15 mouse cellular contexts compared by ENCODE assay signal in genomic region chr7:126279774-126280482, GRCm38 (mm10). TPM values are rescaled to one million over a fixed set of nuclear protein-coding genes. Genes with fewer than 3 reads are reported as not detected.
A peak's percentile ranks its signal among the peaks of the same experiment; 100 is the strongest.
DNase-seq lines count a peak whose midpoint lies in the region; ATAC-seq and TF ChIP-seq lines count a peak whose summit lies in the region.
"Had no signal": no experiment of that assay in that cellular context is flagged by ENCODE, and none has a peak within 500 bp of the region (broad histone marks: within the 10 kb centered on the region; RNA-seq: fewer than 3 reads in every experiment).

No protein-coding gene starts in this region.

- 0 out of 2 replicates have a peak overlapping the region, but pooled peaks have one; percentile 18 for H3K9ac ChIP-seq in forebrain, postnatal 0 days
- H3K9ac ChIP-seq: embryonic facial prominence, embryonic 13.5 days; liver, embryonic 13.5 days had no signal

- ATAC-seq in forebrain, postnatal 0 days: no peak
- ATAC-seq: intestine, postnatal 0 days; lung, postnatal 0 days had no signal

- H3K36me3 ChIP-seq in forebrain, postnatal 0 days (ENCODE audit: insufficient read depth): peaks cover 30% of the 10 kb centered on the region
- H3K36me3 ChIP-seq: G1E; liver, embryonic 13.5 days had no signal

- H3K9me3 ChIP-seq in forebrain, postnatal 0 days (ENCODE audit: low read length): no peaks in the 10 kb centered on the region
- H3K9me3 ChIP-seq: embryonic facial prominence, embryonic 13.5 days; G1E; limb, embryonic 10.5 days; liver, embryonic 13.5 days had no signal

- no peak for TF ChIP-seq POLR2A in bone marrow, adult 2 months (IDR thresholded peaks at IDR 0.05; ENCODE audit: borderline replicate concordance, control insufficient read depth, low read depth, low read length)

- TF ChIP-seq CTCF in gastrocnemius, adult 2 months (IDR thresholded peaks at IDR 0.05): no peak
- no peak for TF ChIP-seq CTCF in layer of hippocampus, adult 2 months (conservative IDR thresholded peaks at IDR 0.05)
- no peak for TF ChIP-seq CTCF in bone marrow, adult 2 months (IDR thresholded peaks at IDR 0.05; ENCODE audit: control insufficient read depth, insufficient read depth, low read length)
- TF ChIP-seq CTCF in forebrain, postnatal 0 days (IDR thresholded peaks at IDR 0.05; ENCODE audit: low read depth): no peak

- 76% methylated on average over 8 of the region's 8 CpGs for WGBS in bone marrow, adult 2 months
- 72% methylated on average over 8 of the region's 8 CpGs for WGBS in forebrain, postnatal 0 days

- H3K4me2 ChIP-seq in forebrain, postnatal 0 days (ENCODE audit: low read depth): 0 out of 2 replicates have a peak overlapping the region, but pooled peaks have one; percentile 5
- H3K4me2 ChIP-seq: embryonic facial prominence, embryonic 13.5 days; liver, embryonic 13.5 days had no signal

- intact Hi-C loops in gastrocnemius, adult 2 months (cut with DNase I): no loop called here
- intact Hi-C loops in gastrocnemius, postnatal 14 days (cut with DNase I; ENCODE audit: low total_unique reads): no loop called here

- peak overlapping the region; percentile 15; the same call in 1 of the 2 replicates for H3K4me3 ChIP-seq in gastrocnemius, adult 2 months
- H3K4me3 ChIP-seq in layer of hippocampus, adult 2 months: no peak overlapping the region
- H3K4me3 ChIP-seq in bone marrow, adult 2 months (replicated peaks; ENCODE audit: control insufficient read depth, low read depth, low read length): no peak overlapping the region
- no peak overlapping the region for H3K4me3 ChIP-seq in forebrain, postnatal 0 days (ENCODE audit: low read depth, low read length)
- H3K4me3 ChIP-seq: embryonic facial prominence, embryonic 13.5 days; limb, embryonic 10.5 days; liver, embryonic 13.5 days had no signal

- H3K27ac ChIP-seq in gastrocnemius, adult 2 months: peak overlapping the region; percentile 74
- H3K27ac ChIP-seq in layer of hippocampus, adult 2 months: peak overlapping the region; percentile 28; the same call in 1 of the 2 replicates
- peak overlapping the region; percentile 18; the same call in 1 of the 2 replicates for H3K27ac ChIP-seq in bone marrow, adult 2 months (ENCODE audit: control insufficient read depth, insufficient read depth, low read depth, low read length, poor library complexity)
- H3K27ac ChIP-seq in forebrain, postnatal 0 days (ENCODE audit: low read depth, low read length): no peak overlapping the region
- H3K27ac ChIP-seq: embryonic facial prominence, embryonic 13.5 days; limb, embryonic 10.5 days; liver, embryonic 13.5 days had no signal

- H3K4me1 ChIP-seq in bone marrow, adult 2 months (ENCODE audit: control insufficient read depth, insufficient read depth, low read length): peaks cover 10% of the 10 kb centered on the region
- peaks cover 35% of the 10 kb centered on the region for H3K4me1 ChIP-seq in forebrain, postnatal 0 days (ENCODE audit: insufficient read depth)

- no peak for DNase-seq in gastrocnemius, adult 2 months
- no peak for DNase-seq in gastrocnemius, postnatal 14 days
- no peak for DNase-seq in layer of hippocampus, adult 2 months (ENCODE audit: low spot score in 2 of 2)
- DNase-seq in layer of hippocampus, postnatal 14 days (ENCODE audit: low spot score in 2 of 2): no peak
- no peak for DNase-seq in forebrain, postnatal 0 days
- DNase-seq in testis, postnatal 14 days (ENCODE audit: low spot score): no peak
- DNase-seq: adrenal gland, adult 8-10 months; cerebellum, postnatal 36 days; liver, embryonic 13.5 days had no signal

- no peaks in the 10 kb centered on the region for H3K27me3 ChIP-seq in forebrain, postnatal 0 days (ENCODE audit: insufficient read depth, low read length)
- H3K27me3 ChIP-seq: embryonic facial prominence, embryonic 13.5 days had no signal

RNA-seq across cellular contexts. Expression of gene Sbk1, which starts 7.5 kb away (rescaled TPM):
- total RNA-seq in gastrocnemius, adult 2 months (2021): 10 to 100 TPM; 13.6 to 21.9 TPM
- total RNA-seq in gastrocnemius, postnatal 14 days (2021): 10 to 100 TPM; 22.4 to 35.2 TPM
- total RNA-seq in layer of hippocampus, adult 2 months (2021): 10 to 100 TPM; 71.9 to 73.3 TPM
- total RNA-seq in layer of hippocampus, postnatal 14 days (2021): 100 to 1,000 TPM; 137 to 140 TPM
- 8.9 and 21.0 TPM in 2 replicates for polyA plus RNA-seq in bone marrow, adult 2 months (2011; ENCODE audit: insufficient read depth, insufficient read length, low replicate concordance, missing spikeins)
- 445 and 497 TPM in 2 replicates for total RNA-seq in forebrain, postnatal 0 days (2014; rRNA removed)
- 204 and 224 TPM in 2 replicates for polyA plus RNA-seq in forebrain, postnatal 0 days (2015; fragmentation: Nextera tagmentation; extraction: Ambion mirVana)
